Mouse (Mus musculus) MEL (cell line): ENCODE measurements around the gene Trmu. TPM values are rescaled to one million over a fixed set of nuclear protein-coding genes. Genes with fewer than 3 reads are reported as not detected.

Experiments used
- DNase-seq: peaks from one replicate; pipeline ENCODE4 v3.0.0; 2011; ENCODE audit warnings: low read depth, low spot score
- H3K27ac ChIP-seq: 2 replicates; pipeline ENCODE4 v1.5.1; 2012; ENCODE audit warnings: low read depth, mild to moderate bottlenecking, control low read depth, low read length, moderate library complexity; ENCODE audit not compliant: control insufficient read depth
- H3K27me3 ChIP-seq, 2 experiments: fragments of 150-350 bp in 1 of 2; sonication (generic) in 1 of 2; 2 replicates each; pipeline ENCODE4 v1.6.1; 2012; ENCODE audit warnings: low read length in 2 of 2, mild to moderate bottlenecking in 2 of 2, improper control_type of control experiment in 1 of 2, moderate library complexity in 1 of 2; ENCODE audit not compliant: insufficient read depth in 2 of 2, control insufficient read depth in 1 of 2
- H3K36me3 ChIP-seq, 2 experiments: 2 replicates each; pipeline ENCODE4 v1.6.1; 2012 to 2014; ENCODE audit warnings: low read length in 2 of 2, improper control_type of control experiment in 1 of 2, inconsistent platforms in 1 of 2, mild to moderate bottlenecking in 1 of 2; ENCODE audit not compliant: insufficient read depth in 2 of 2, control insufficient read depth in 1 of 2
- H3K4me1 ChIP-seq, 2 experiments: fragments of 150-350 bp in 1 of 2; sonication (generic) in 1 of 2; 2 replicates each; pipeline ENCODE4 v1.6.1; 2012; ENCODE audit warnings: low read length in 2 of 2, improper control_type of control experiment in 1 of 2, mild to moderate bottlenecking in 1 of 2; ENCODE audit not compliant: insufficient read depth in 2 of 2, control insufficient read depth in 1 of 2
- H3K4me3 ChIP-seq, 2 experiments: fragments of 150-350 bp in 1 of 2; sonication (generic) in 1 of 2; 2 replicates each; pipeline ENCODE4 v1.5.1; 2012; ENCODE audit warnings: low read depth in 2 of 2, low read length in 2 of 2, mild to moderate bottlenecking in 2 of 2, moderate library complexity in 2 of 2, control low read depth in 1 of 2, improper control_type of control experiment in 1 of 2; ENCODE audit not compliant: control insufficient read depth in 1 of 2, insufficient read depth in 1 of 2
- H3K79me2 ChIP-seq: 2 replicates; pipeline ENCODE4 v1.6.1; 2012; ENCODE audit warnings: mild to moderate bottlenecking, low read length, moderate library complexity; ENCODE audit not compliant: control insufficient read depth, poor library complexity, insufficient read depth
- H3K9ac ChIP-seq: 2 replicates; pipeline ENCODE4 v1.6.1; 2012; ENCODE audit warnings: low read depth, mild to moderate bottlenecking, control low read depth, low read length, moderate library complexity; ENCODE audit not compliant: control insufficient read depth, poor library complexity, severe bottlenecking
- H3K9me3 ChIP-seq: fragments of 150-350 bp; sonication (generic); replicated peaks from 2 replicates; pipeline ENCODE4 v1.6.1; 2012; ENCODE audit warnings: mild to moderate bottlenecking, low read length, improper control_type of control experiment, moderate library complexity; ENCODE audit not compliant: insufficient read depth
- GABPA ChIP-seq: IDR thresholded peaks from 2 replicates; pipeline ENCODE4 v1.6.1; 2012; ENCODE audit warnings: low read depth, mild to moderate bottlenecking, inconsistent platforms, low read length, improper control_type of control experiment, moderate library complexity
- JUND ChIP-seq: IDR thresholded peaks from 2 replicates; pipeline ENCODE4 v1.6.1; 2011; ENCODE audit warnings: low read depth, mild to moderate bottlenecking, improper control_type of control experiment, low read length
- KAT2A ChIP-seq: conservative IDR thresholded peaks from 2 replicates; pipeline ENCODE4 v1.6.1; 2012; ENCODE audit warnings: low read depth, low read length, improper control_type of control experiment, inconsistent platforms
- MXI1 ChIP-seq: IDR thresholded peaks from 2 replicates; pipeline ENCODE4 v1.6.1; 2011; ENCODE audit warnings: mild to moderate bottlenecking, low read depth, low read length, improper control_type of control experiment
- NELFE ChIP-seq: IDR thresholded peaks from 2 replicates; pipeline ENCODE4 v1.6.1; 2011; ENCODE audit warnings: low read depth, low read length, improper control_type of control experiment
- POLR2A ChIP-seq, 2 experiments: IDR thresholded peaks; 2 replicates each; pipeline ENCODE4 v1.6.1; 2011 to 2012; ENCODE audit warnings: low read length in 2 of 2, mild to moderate bottlenecking in 2 of 2, control low read depth in 1 of 2, improper control_type of control experiment in 1 of 2, low read depth in 1 of 2, moderate library complexity in 1 of 2; ENCODE audit not compliant: control insufficient read depth in 1 of 2, insufficient read depth in 1 of 2, poor library complexity in 1 of 2
- POLR2AphosphoS5 ChIP-seq: IDR thresholded peaks from 2 replicates; pipeline ENCODE4 v1.6.1; 2012; ENCODE audit warnings: low read depth, borderline replicate concordance, mild to moderate bottlenecking, inconsistent platforms, low read length, moderate library complexity, mixed read lengths
- RAD21 ChIP-seq: IDR thresholded peaks from 2 replicates; pipeline ENCODE4 v1.6.1; 2011; ENCODE audit warnings: mild to moderate bottlenecking, low read depth, low read length, improper control_type of control experiment
- RCOR1 ChIP-seq: IDR thresholded peaks from 2 replicates; pipeline ENCODE4 v1.6.1; 2012; ENCODE audit warnings: low read depth, mild to moderate bottlenecking, inconsistent platforms, low read length, improper control_type of control experiment
- SIN3A ChIP-seq: IDR thresholded peaks from 2 replicates; pipeline ENCODE4 v1.6.1; 2012; ENCODE audit warnings: low read length, improper control_type of control experiment, inconsistent platforms
- TBP ChIP-seq: IDR thresholded peaks from 2 replicates; pipeline ENCODE4 v1.8.0; 2011; ENCODE audit warnings: low read depth, low read length, improper control_type of control experiment
- UBTF ChIP-seq: IDR thresholded peaks from 2 replicates; pipeline ENCODE4 v1.6.1; 2012; ENCODE audit warnings: low read depth, mild to moderate bottlenecking, inconsistent platforms, low read length, improper control_type of control experiment, moderate library complexity, borderline replicate concordance; ENCODE audit not compliant: insufficient read depth
- USF1 ChIP-seq: IDR thresholded peaks from 2 replicates; pipeline ENCODE4 v1.6.1; 2014; ENCODE audit warnings: low read depth, mild to moderate bottlenecking, inconsistent platforms, low read length, improper control_type of control experiment, moderate library complexity
- USF2 ChIP-seq, 2 experiments: IDR thresholded peaks; 2 replicates each; pipeline ENCODE4 v1.6.1; 2011 to 2012; ENCODE audit warnings: improper control_type of control experiment in 2 of 2, low read length in 2 of 2, borderline replicate concordance in 1 of 2, inconsistent platforms in 1 of 2, low read depth in 1 of 2, mild to moderate bottlenecking in 1 of 2; ENCODE audit not compliant: insufficient read depth in 1 of 2
- ZC3H11A ChIP-seq: IDR thresholded peaks from 2 replicates; pipeline ENCODE4 v1.6.1; 2012; ENCODE audit warnings: low read depth, mild to moderate bottlenecking, inconsistent platforms, low read length, improper control_type of control experiment
- ZMIZ1 ChIP-seq: IDR thresholded peaks from 2 replicates; pipeline ENCODE4 v1.6.1; 2012; ENCODE audit warnings: low read depth, mild to moderate bottlenecking, inconsistent platforms, low read length, improper control_type of control experiment, moderate library complexity
- polyA plus RNA-seq, 2 experiments: library from polyadenylated mRNA; stranded (reverse) in 1 of 2; unstranded in 1 of 2; fragments of >175 nt in 1 of 2; fragments of >200 nt in 1 of 2; gene quantifications; 2 replicates each; pipeline versions ENCODE4 v1.2.1 to v1.2.4; 2012; ENCODE audit warnings: low replicate concordance in 2 of 2, low read depth in 1 of 2; ENCODE audit not compliant: insufficient read length in 2 of 2, insufficient read depth in 1 of 2, missing spikeins in 1 of 2
- total RNA-seq: library from RNA; depleted of rRNA; stranded (reverse); fragments of 300-350 nt; gene quantifications from 2 replicates; pipeline ENCODE4 v1.2.3, GENCODE M21; 2012

The Trmu gene
- total and polyA plus RNA-seq, 3 experiments = 21.9 to 22.2 TPM; not detected in 1

- no peak overlapping the region for H3K9ac ChIP-seq
- H3K36me3 ChIP-seq = no peaks in the 10 kb centered on the region
- no peak overlapping the region for H3K4me3 ChIP-seq
- H3K27ac ChIP-seq = no peak overlapping the region
- H3K27me3 ChIP-seq = no peaks in the 10 kb centered on the region
- no peaks in the 10 kb centered on the region for H3K9me3 ChIP-seq
- TF ChIP-seq JUND (no peak), ZMIZ1 (no peak), NELFE (no peak), GABPA (no peak), KAT2A (no peak), ZC3H11A (no peak), SIN3A (no peak), POLR2AphosphoS5 (no peak), USF2 (IDR thresholded peaks at IDR 0.05; ENCODE audit: borderline replicate concordance in 1 of 2, insufficient read depth in 1 of 2, low read depth in 1 of 2, low read length in 2 of 2) (no peak)
- no peaks in the 10 kb centered on the region for H3K4me1 ChIP-seq
- H3K79me2 ChIP-seq = no peaks in the 10 kb centered on the region
- DNase-seq = no peak
These were observed 37.2 kb upstream of the Trmu start for GRCm38 (mm10) chr15:85841796-85842360.

GRCm38 (mm10) chr15:85845071-85845470 is 34.0 kb upstream of the Trmu start:
- no peak for TF ChIP-seq RAD21
- TF ChIP-seq TBP = no peak
- TF ChIP-seq UBTF = no peak
- TF ChIP-seq NELFE = no peak
- no peak for TF ChIP-seq JUND
- TF ChIP-seq POLR2A (IDR thresholded peaks at IDR 0.05; ENCODE audit: control insufficient read depth in 1 of 2, insufficient read depth in 1 of 2, low read depth in 1 of 2, low read length in 2 of 2, poor library complexity in 1 of 2) = no peak
- no peak for TF ChIP-seq MXI1
- TF ChIP-seq RCOR1 = no peak
- no peak for TF ChIP-seq USF1
- Histone ChIP-seq H3K36me3 (no peaks in the 10 kb centered on the region), H3K9ac (no peak overlapping the region), H3K27me3 (no peaks in the 10 kb centered on the region), H3K4me1 (no peaks in the 10 kb centered on the region), H3K9me3 (no peaks in the 10 kb centered on the region), H3K27ac (no peak overlapping the region), H3K79me2 (no peaks in the 10 kb centered on the region), H3K4me3 (no peak overlapping the region)
- DNase-seq = no peak
